Mouse (Mus musculus) inflammation-experienced regulatory T-cells (primary cell): ENCODE results near the gene Ldlrad3. TPM values are rescaled to one million over a fixed set of nuclear protein-coding genes. Genes with fewer than 3 reads are reported as not detected.

ENCODE experiments used
- polyA plus RNA-seq, 2 experiments: library from polyadenylated mRNA; unstranded; fragments of 100-300 nt; shearing (Covaris generic); gene quantifications; one replicate each; pipeline ENCODE4 v1.2.1; 2017

The Ldlrad3 gene
- under 1 TPM; 0.58 to 0.78 TPM for polyA plus RNA-seq

DNA sequence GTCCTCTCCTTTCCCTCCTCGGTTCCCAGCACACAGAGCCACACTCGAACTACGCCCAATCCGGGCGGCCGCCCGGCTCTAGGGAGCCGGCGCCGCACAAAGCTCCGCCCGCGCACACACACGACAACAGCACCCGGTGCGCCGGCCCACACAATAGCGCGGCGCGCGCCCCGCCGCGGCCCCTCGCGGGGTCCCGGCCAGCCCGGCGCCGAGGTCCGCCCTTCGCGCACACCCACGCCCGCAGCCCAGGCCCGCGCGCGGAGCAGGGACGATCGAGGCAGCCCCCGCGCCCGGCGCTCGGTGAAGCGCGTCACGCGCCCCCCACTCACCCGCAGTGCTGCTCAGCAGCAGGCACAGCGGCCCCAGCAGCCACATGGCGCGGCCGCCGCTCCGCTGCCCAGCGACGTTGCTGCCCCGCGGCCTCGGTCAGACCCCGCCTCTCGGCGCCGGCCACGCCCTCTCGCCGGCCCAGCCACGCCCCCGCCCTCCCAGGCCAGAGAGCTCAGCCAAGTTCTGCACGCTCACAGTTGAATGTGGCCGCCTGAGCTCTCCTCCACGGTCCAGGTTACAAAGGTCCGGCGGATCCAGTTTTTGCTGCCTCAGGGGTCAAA lies at the start of gene Ldlrad3:
TSS of gene Ldlrad3 (minus strand) at position 435 of the 611 bp plus-strand sequence.

Other genes starting within 250 kb of the Ldlrad3 start
- 10 to 100 TPM; 25.4 to 32.5 TPM for gene Trim44, start 221.4 kb upstream of the Ldlrad3 start, polyA plus RNA-seq